Mouse (Mus musculus) monocyte, adult 5-6 weeks (primary cell): Measurements from ENCODE around the gene Prph. TPM values are rescaled to one million over a fixed set of nuclear protein-coding genes. Genes with fewer than 3 reads are reported as not detected.
"Not testable (repeated sequence)": the region's sequence is repeated elsewhere in the genome, so short reads cannot be mapped to it uniquely, and the experiment has no call there.

Experiments
- ATAC-seq: fragments of 153-309, 156-312 bp; replicated peaks from 2 replicates; pipeline ENCODE4 v1.8.0; 2017; ENCODE audit warnings: mild to moderate bottlenecking; ENCODE audit not compliant: low TSS enrichment, insufficient number of reproducible peaks, severe bottlenecking, poor library complexity, low FRiP score
- total RNA-seq: library from RNA; stranded (forward); fragments of 200-1000, 200-491, 200-594 nt; gene quantifications from 3 replicates; pipeline ENCODE4 v1.2.3, GENCODE M21; 2017

Prph gene
- total RNA-seq, 1 experiment from 2014 or later = not detected

- no peak for ATAC-seq
Observed at GRCm38 (mm10) chr15:99031388-99031675, 23.6 kb upstream of the Prph start.

GRCm38 (mm10) chr15:99032041-99032725 lies 22.8 kb upstream of the Prph start:
- ATAC-seq = no peak

GRCm38 (mm10) chr15:99032726-99033250 lies 22.2 kb upstream of the Prph start:
- ATAC-seq = no peak

GRCm38 (mm10) chr15:99033498-99034270 lies 21.3 kb upstream of the Prph start:
- no peak for ATAC-seq

GRCm38 (mm10) chr15:99035431-99035830 lies 19.5 kb upstream of the Prph start:
- no peak for ATAC-seq

- ATAC-seq = no peak
Observed at GRCm38 (mm10) chr15:99036249-99036905, 18.6 kb upstream of the Prph start.

- no peak for ATAC-seq
Observed at GRCm38 (mm10) chr15:99038025-99038424, 16.9 kb upstream of the Prph start.

GRCm38 (mm10) chr15:99038797-99039196 lies 16.2 kb upstream of the Prph start:
- no peak for ATAC-seq

- 0 out of 2 replicates have a peak, but pooled peaks have one; percentile 1 for ATAC-seq
Observed at GRCm38 (mm10) chr15:99039306-99039705, 15.7 kb upstream of the Prph start.

- ATAC-seq = no peak
Observed at GRCm38 (mm10) chr15:99039996-99040919, 14.7 kb upstream of the Prph start.

GRCm38 (mm10) chr15:99040920-99041856 lies 13.8 kb upstream of the Prph start:
- no peak for ATAC-seq

- ATAC-seq = no peak
Observed at GRCm38 (mm10) chr15:99042334-99042733, 12.6 kb upstream of the Prph start.

- no peak for ATAC-seq
Observed at GRCm38 (mm10) chr15:99044854-99045253, 10.1 kb upstream of the Prph start.

GRCm38 (mm10) chr15:99045734-99046133 lies 9.2 kb upstream of the Prph start:
- not testable (repeated sequence) for ATAC-seq

- ATAC-seq = peak; percentile 61; the same call in 1 of the 2 replicates
Observed at GRCm38 (mm10) chr15:99049473-99050253, 5.3 kb upstream of the Prph start.

- ATAC-seq = no peak
Observed at GRCm38 (mm10) chr15:99053373-99053772, 1.6 kb upstream of the Prph start.

- ATAC-seq = peak; percentile 18; the same call in 1 of the 2 replicates
Observed at GRCm38 (mm10) chr15:99055511-99055961, 562 bp downstream of the Prph start.
